Mouse (Mus musculus) testis, adult 2 months (tissue): ENCODE data around the gene Prr29.

Source experiments
- CTCF ChIP-seq: fragments of 200-500 bp; IDR thresholded peaks from 2 replicates; pipeline ENCODE4 v1.5.1; 2012; ENCODE audit warnings: low read depth, mild to moderate bottlenecking, inconsistent platforms, low read length, moderate library complexity; ENCODE audit not compliant: control insufficient read depth, insufficient read depth, insufficient replicate concordance
- POLR2A ChIP-seq: fragments of 200-500 bp; IDR thresholded peaks from 2 replicates; pipeline ENCODE4 v1.6.1; 2012; ENCODE audit warnings: low read depth, mild to moderate bottlenecking, inconsistent platforms, low read length, moderate library complexity; ENCODE audit not compliant: control insufficient read depth

- no peak for TF ChIP-seq CTCF
- TF ChIP-seq POLR2A, result no peak
These were observed 9.7 kb downstream of the Prr29 start for GRCm38 (mm10) chr11:106374979-106375378.
